Mouse (Mus musculus) liver, adult 2 months (tissue): Measurements from ENCODE around the gene Gm20379. TPM values are rescaled to one million over a fixed set of nuclear protein-coding genes. Genes with fewer than 3 reads are reported as not detected.

ENCODE experiments used
- DNase-seq: peaks from one replicate; pipeline ENCODE4 v3.0.0-alpha.2; 2011; ENCODE audit warnings: low read depth, low spot score; ENCODE audit errors: extremely low read depth
- H3K27ac ChIP-seq: fragments of 200-500 bp; replicated peaks from 2 replicates; pipeline ENCODE4 v1.5.1; 2012; ENCODE audit warnings: low read depth, mild to moderate bottlenecking, control low read depth, inconsistent platforms, low read length; ENCODE audit not compliant: insufficient read depth
- H3K27me3 ChIP-seq: fragments of 200-500 bp; 2 replicates; pipeline ENCODE4 v1.6.1; 2012; ENCODE audit warnings: mild to moderate bottlenecking, moderate library complexity, low read length, inconsistent platforms; ENCODE audit not compliant: control insufficient read depth, insufficient read depth
- H3K36me3 ChIP-seq: fragments of 200-500 bp; 2 replicates; pipeline ENCODE4 v1.6.1; 2012; ENCODE audit warnings: low read length, inconsistent platforms; ENCODE audit not compliant: control insufficient read depth, insufficient read depth
- H3K4me1 ChIP-seq: fragments of 200-500 bp; 2 replicates; pipeline ENCODE4 v1.6.1; 2011; ENCODE audit warnings: low read length; ENCODE audit not compliant: control insufficient read depth, insufficient read depth
- H3K4me3 ChIP-seq: fragments of 200-500 bp; 2 replicates; pipeline ENCODE4 v1.5.1; 2011; ENCODE audit warnings: low read depth, mild to moderate bottlenecking, control low read depth, low read length, moderate library complexity; ENCODE audit not compliant: insufficient read depth
- H3K79me2 ChIP-seq: fragments of 200-500 bp; 2 replicates; pipeline ENCODE4 v1.6.1; 2012; ENCODE audit warnings: inconsistent platforms, mild to moderate bottlenecking, low read length, moderate library complexity; ENCODE audit not compliant: control insufficient read depth, insufficient read depth
- H3K9ac ChIP-seq: fragments of 200-500 bp; 2 replicates; pipeline ENCODE4 v1.6.1; 2012; ENCODE audit warnings: low read depth, mild to moderate bottlenecking, control low read depth, inconsistent platforms, low read length
- CTCF ChIP-seq: fragments of 200-500 bp; IDR thresholded peaks from 2 replicates; pipeline ENCODE4 v1.5.1; 2011; ENCODE audit warnings: low read depth, low read length, control low read depth
- POLR2A ChIP-seq: fragments of 200-500 bp; IDR thresholded peaks from 2 replicates; pipeline ENCODE4 v1.6.1; 2011; ENCODE audit warnings: low read length, control low read depth; ENCODE audit not compliant: insufficient read depth; ENCODE audit errors: extremely low read depth
- whole genome bisulfite sequencing: fragments of 180-500 bp; shearing (Covaris S2); methylation state at CpG from one replicate; pipeline ENCODE4 v1.1.7; 2018; 5-methylcytosine and 5-hydroxymethylcytosine counted together
- polyA plus RNA-seq: library from polyadenylated mRNA; depleted of rRNA; stranded (reverse); fragments of >200 nt; gene quantifications from 2 replicates; pipeline ENCODE4 v1.2.3, GENCODE M21; 2012; rRNA removed
- total RNA-seq: library from RNA; depleted of rRNA; stranded (reverse); fragments of >200 nt; gene quantifications from 2 replicates; pipeline ENCODE4 v1.2.3, GENCODE M21; 2014; rRNA removed

Gene Gm20379
- total RNA-seq (not detected in 2 replicates), polyA plus RNA-seq (not detected in 2 replicates)

- DNase-seq = no peak
- Histone ChIP-seq H3K4me3 (no peak within 1 kb of the TSS), H3K4me1 (peaks cover 5% of the 10 kb centered on the region; the same call in 1 of the 2 replicates), H3K27ac (no peak within 1 kb of the TSS), H3K79me2 (no peaks in the 10 kb centered on the region), H3K36me3 (peaks cover 18% of the 10 kb centered on the region), H3K27me3 (no peaks in the 10 kb centered on the region), H3K9ac (no peak within 1 kb of the TSS)
- 98% methylated on average over 11 of the region's 11 CpGs for WGBS
- TF ChIP-seq CTCF (no peak), POLR2A (no peak)
Measured at GRCm38 (mm10) chr13:92305680-92306079, at the start of gene Gm20379. Gm20379 (plus strand) TSS chr13:92305980.

DNA sequence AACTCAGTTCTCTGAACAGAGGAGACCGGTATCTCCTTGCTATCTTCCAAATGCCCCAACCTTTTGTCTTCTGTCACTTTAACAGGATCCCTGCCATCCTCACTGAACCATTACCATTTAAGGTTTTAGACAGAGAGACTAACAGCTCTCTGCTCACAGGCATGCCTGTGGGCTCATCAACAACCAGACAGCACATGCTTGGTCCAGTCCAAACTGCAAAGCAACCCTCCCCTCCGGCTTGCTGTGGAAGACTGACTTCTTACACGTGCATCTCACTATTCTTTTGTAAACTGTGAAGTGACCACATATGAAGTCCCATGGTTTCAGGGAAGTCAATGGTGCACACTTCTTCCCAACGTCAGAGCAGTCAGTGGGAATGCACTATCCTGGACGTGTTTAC is 44.5 kb upstream of the Gm20379 start:
- Histone ChIP-seq H3K27ac (no peak overlapping the region), H3K27me3 (no peaks in the 10 kb centered on the region), H3K9ac (no peak overlapping the region), H3K4me3 (no peak overlapping the region), H3K36me3 (peaks cover 12% of the 10 kb centered on the region), H3K4me1 (no peaks in the 10 kb centered on the region), H3K79me2 (no peaks in the 10 kb centered on the region; the same call in 1 of the 2 replicates)
- no peak for DNase-seq
- TF ChIP-seq POLR2A (no peak), CTCF (no peak)
- 86% methylated on average over 5 of the region's 5 CpGs for WGBS

GRCm38 (mm10) chr13:92263566-92263965 is 42.2 kb upstream of the Gm20379 start:
- Histone ChIP-seq H3K27ac (no peak overlapping the region), H3K9ac (no peak overlapping the region), H3K4me3 (no peak overlapping the region), H3K36me3 (peaks cover 9% of the 10 kb centered on the region), H3K79me2 (no peaks in the 10 kb centered on the region; the same call in 1 of the 2 replicates), H3K4me1 (no peaks in the 10 kb centered on the region), H3K27me3 (no peaks in the 10 kb centered on the region)
- WGBS = 97% methylated on average over 6 of the region's 6 CpGs
- TF ChIP-seq CTCF (no peak), POLR2A (no peak)
- DNase-seq = no peak

GRCm38 (mm10) chr13:92267076-92267475 is 38.7 kb upstream of the Gm20379 start:
- Histone ChIP-seq H3K4me1 (no peaks in the 10 kb centered on the region), H3K4me3 (no peak overlapping the region), H3K79me2 (no peaks in the 10 kb centered on the region; the same call in 1 of the 2 replicates), H3K27ac (no peak overlapping the region), H3K9ac (no peak overlapping the region), H3K36me3 (peaks cover 3% of the 10 kb centered on the region), H3K27me3 (no peaks in the 10 kb centered on the region)
- 81% methylated on average over 3 of the region's 3 CpGs for WGBS
- no peak for DNase-seq
- no peak for TF ChIP-seq POLR2A
- no peak for TF ChIP-seq CTCF

DNA sequence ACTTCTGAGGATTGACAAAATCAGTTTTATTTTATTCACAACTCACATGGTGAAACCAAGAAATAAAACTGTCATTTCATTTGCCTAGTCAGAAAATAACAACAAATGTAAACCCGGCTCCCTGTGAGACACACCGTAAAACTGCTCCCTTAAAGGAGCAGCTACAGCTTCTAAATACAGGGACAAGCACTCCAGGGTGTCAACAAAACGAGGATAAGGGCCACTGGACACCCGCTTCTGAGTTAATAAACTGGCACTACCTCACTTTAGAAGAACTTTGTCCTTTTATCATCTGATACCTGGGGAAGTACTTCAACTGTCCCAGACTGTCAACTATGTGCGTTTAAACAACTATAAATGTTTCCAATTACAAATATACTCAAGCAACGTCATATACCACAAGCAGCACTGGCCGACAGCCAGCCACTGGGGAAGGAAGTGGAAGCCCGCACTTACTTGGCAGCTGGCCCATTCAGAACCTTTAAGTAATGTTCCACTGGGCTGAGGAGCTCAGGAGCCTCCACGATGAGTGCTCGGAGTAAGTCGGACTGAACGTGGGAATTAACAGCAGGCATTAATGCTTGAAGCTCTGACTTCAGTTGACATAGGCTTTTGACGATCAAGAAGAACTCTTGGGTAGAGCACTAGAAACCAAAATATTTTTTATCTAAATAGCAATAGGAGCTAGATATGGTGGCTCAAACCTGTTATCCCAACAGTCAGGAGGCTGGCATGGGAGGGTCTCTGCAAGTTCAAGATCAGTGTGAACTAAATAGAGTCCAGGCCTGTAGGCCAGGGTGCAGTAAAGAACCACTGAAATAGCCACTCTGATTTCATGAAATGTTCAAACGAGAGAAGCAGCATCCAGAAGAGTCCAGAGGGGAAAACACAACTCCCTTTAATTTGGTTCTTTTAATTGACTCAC is 31.2 kb upstream of the Gm20379 start:
- H3K27ac ChIP-seq = no peak overlapping the region
- H3K27me3 ChIP-seq = no peaks in the 10 kb centered on the region
- peak; percentile 64 for DNase-seq
- 50% methylated on average over 14 of the region's 14 CpGs for WGBS
- TF ChIP-seq CTCF (no peak), POLR2A (no peak)
- H3K4me3 ChIP-seq = no peak overlapping the region
- no peak overlapping the region for H3K9ac ChIP-seq
- no peaks in the 10 kb centered on the region for H3K79me2 ChIP-seq
- no peaks in the 10 kb centered on the region for H3K36me3 ChIP-seq
- no peaks in the 10 kb centered on the region for H3K4me1 ChIP-seq

- Histone ChIP-seq H3K36me3 (no peaks in the 10 kb centered on the region), H3K9ac (no peak overlapping the region), H3K27ac (no peak overlapping the region), H3K79me2 (no peaks in the 10 kb centered on the region), H3K4me1 (no peaks in the 10 kb centered on the region), H3K4me3 (no peak overlapping the region), H3K27me3 (no peaks in the 10 kb centered on the region)
- no peak for TF ChIP-seq POLR2A
- no peak for TF ChIP-seq CTCF
- 96% methylated on average over 9 of the region's 9 CpGs for WGBS
- no peak for DNase-seq
Measured at GRCm38 (mm10) chr13:92275292-92275691, 30.5 kb upstream of the Gm20379 start.
